Mouse (Mus musculus) thymus, postnatal 25 days (tissue): ENCODE results near the gene St7l.

Experiments
- DNase-seq: peaks from one replicate; pipeline ENCODE4 v3.0.0; 2022

Gene St7l

GRCm38 (mm10) chr3:104965070-104965855 lies 101.5 kb downstream of the St7l start:
- DNase-seq, result no peak

GRCm38 (mm10) chr3:104965991-104966554 lies 102.3 kb downstream of the St7l start:
- DNase-seq, result no peak

GRCm38 (mm10) chr3:104967548-104968300 lies 103.9 kb downstream of the St7l start:
- DNase-seq, result peak; percentile 83
